Mouse (Mus musculus) heart, embryonic 11.5 days (tissue): ENCODE results near the gene Prf1. TPM values are rescaled to one million over a fixed set of nuclear protein-coding genes. Genes with fewer than 3 reads are reported as not detected.

Source experiments
- ATAC-seq: fragments of 200-750 bp; cut with Nextera tagmentation; replicated peaks from 2 replicates; pipeline ENCODE4 v1.8.0; 2017; ENCODE audit warnings: moderate library complexity; ENCODE audit not compliant: insufficient number of reproducible peaks, low FRiP score, low TSS enrichment
- H3K27ac ChIP-seq: fragments of 300-500 bp; sonication (generic); 2 replicates; pipeline ENCODE4 v1.5.1; 2014; ENCODE audit warnings: mild to moderate bottlenecking, low read depth, low read length
- H3K27me3 ChIP-seq: fragments of 300-500 bp; sonication (generic); 2 replicates; pipeline ENCODE4 v1.6.1; 2014; ENCODE audit warnings: mild to moderate bottlenecking, low read length, mixed read lengths; ENCODE audit not compliant: control insufficient read depth, insufficient read depth
- H3K36me3 ChIP-seq: fragments of 300-500 bp; sonication (generic); 2 replicates; pipeline ENCODE4 v1.6.1; 2014; ENCODE audit warnings: mild to moderate bottlenecking, low read length, moderate library complexity, mixed read lengths; ENCODE audit not compliant: control insufficient read depth, insufficient read depth
- H3K4me1 ChIP-seq: fragments of 300-500 bp; sonication (generic); 2 replicates; pipeline ENCODE4 v1.6.1; 2014; ENCODE audit warnings: low read length; ENCODE audit not compliant: control insufficient read depth, insufficient read depth
- H3K4me2 ChIP-seq: fragments of 300-500 bp; sonication (generic); 2 replicates; pipeline ENCODE4 v1.6.1; 2014; ENCODE audit warnings: mild to moderate bottlenecking, moderate library complexity
- H3K4me3 ChIP-seq: fragments of 300-500 bp; sonication (generic); 2 replicates; pipeline ENCODE4 v1.5.1; 2014; ENCODE audit warnings: low read depth, low read length
- H3K9ac ChIP-seq: fragments of 300-500 bp; sonication (generic); 2 replicates; pipeline ENCODE4 v1.6.1; 2014; ENCODE audit warnings: mild to moderate bottlenecking, low read depth, low read length, moderate library complexity
- H3K9me3 ChIP-seq: fragments of 300-500 bp; sonication (generic); replicated peaks from 2 replicates; pipeline ENCODE4 v1.6.1; 2016; ENCODE audit warnings: low read length; ENCODE audit not compliant: control insufficient read depth
- WGBS: fragments of 180-500 bp; shearing (Covaris S2); extraction: QIAGEN DNeasy Blood & Tissue Kit; methylation state at CpG from one replicate; pipeline ENCODE4 v1.1.7; 2014; ENCODE audit not compliant: insufficient replicate concordance; 5-methylcytosine and 5-hydroxymethylcytosine counted together
- polyA plus RNA-seq: library from polyadenylated mRNA; unstranded; fragments of >200 nt; fragmentation: Nextera tagmentation; extraction: Ambion mirVana; gene quantifications from 2 replicates; pipeline ENCODE4 v1.2.1, GENCODE M21; 2014

Gene Prf1
- polyA plus RNA-seq, 1 experiment from 2014 or later = 0.10 TPM

- H3K4me3 ChIP-seq = no peak overlapping the region
- H3K36me3 ChIP-seq = no peaks in the 10 kb centered on the region
- no peak overlapping the region for H3K4me2 ChIP-seq
- no peaks in the 10 kb centered on the region for H3K9me3 ChIP-seq
- no peaks in the 10 kb centered on the region for H3K27me3 ChIP-seq
- WGBS = 78% methylated on average over 8 of the region's 8 CpGs
- H3K4me1 ChIP-seq = no peaks in the 10 kb centered on the region
- no peak overlapping the region for H3K9ac ChIP-seq
- H3K27ac ChIP-seq = no peak overlapping the region
- no peak for ATAC-seq
These were observed 754 bp upstream of the Prf1 start for GRCm38 (mm10) chr10:61296713-61297445.

- Histone ChIP-seq H3K9ac (no peak overlapping the region), H3K9me3 (no peaks in the 10 kb centered on the region), H3K27me3 (no peaks in the 10 kb centered on the region), H3K4me3 (no peak overlapping the region), H3K4me1 (no peaks in the 10 kb centered on the region), H3K27ac (no peak overlapping the region), H3K4me2 (no peak overlapping the region), H3K36me3 (no peaks in the 10 kb centered on the region)
- no peak for ATAC-seq
- WGBS = 71% methylated on average over 3 of the region's 3 CpGs
These were observed 3.4 kb downstream of the Prf1 start for GRCm38 (mm10) chr10:61300996-61301395.

GRCm38 (mm10) chr10:61304046-61304445, 6.4 kb downstream of the Prf1 start:
- Histone ChIP-seq H3K4me2 (no peak overlapping the region), H3K27ac (no peak overlapping the region), H3K9me3 (no peaks in the 10 kb centered on the region), H3K4me3 (no peak overlapping the region), H3K4me1 (no peaks in the 10 kb centered on the region), H3K9ac (no peak overlapping the region), H3K27me3 (no peaks in the 10 kb centered on the region), H3K36me3 (no peaks in the 10 kb centered on the region)
- 87% methylated on average over 6 of the region's 6 CpGs for WGBS
- no peak for ATAC-seq

- H3K4me2 ChIP-seq = no peak overlapping the region
- no peaks in the 10 kb centered on the region for H3K27me3 ChIP-seq
- H3K4me1 ChIP-seq = no peaks in the 10 kb centered on the region
- no peaks in the 10 kb centered on the region for H3K9me3 ChIP-seq
- 73% methylated on average over 13 of the region's 13 CpGs for WGBS
- no peaks in the 10 kb centered on the region for H3K36me3 ChIP-seq
- H3K27ac ChIP-seq = no peak overlapping the region
- ATAC-seq = no peak
- H3K9ac ChIP-seq = no peak overlapping the region
- no peak overlapping the region for H3K4me3 ChIP-seq
These were observed 8.4 kb downstream of the Prf1 start for GRCm38 (mm10) chr10:61305928-61306590.

- H3K9me3 ChIP-seq = no peaks in the 10 kb centered on the region
- no peak overlapping the region for H3K4me2 ChIP-seq
- no peak overlapping the region for H3K9ac ChIP-seq
- peaks cover 8% of the 10 kb centered on the region for H3K4me1 ChIP-seq
- WGBS = 70% methylated on average over 12 of the region's 12 CpGs
- no peaks in the 10 kb centered on the region for H3K27me3 ChIP-seq
- H3K36me3 ChIP-seq = no peaks in the 10 kb centered on the region
- no peak overlapping the region for H3K4me3 ChIP-seq
- no peak overlapping the region for H3K27ac ChIP-seq
- ATAC-seq = no peak
These were observed 11.2 kb downstream of the Prf1 start for GRCm38 (mm10) chr10:61308706-61309320.

- ATAC-seq = no peak
- H3K9ac ChIP-seq = no peak overlapping the region
- no peak overlapping the region for H3K4me2 ChIP-seq
- 47% methylated on average over 6 of the region's 6 CpGs for WGBS
- H3K4me1 ChIP-seq = peaks cover 15% of the 10 kb centered on the region
- no peaks in the 10 kb centered on the region for H3K9me3 ChIP-seq
- H3K27me3 ChIP-seq = no peaks in the 10 kb centered on the region
- H3K36me3 ChIP-seq = no peaks in the 10 kb centered on the region
- H3K27ac ChIP-seq = peak overlapping the region; percentile 84
- no peak overlapping the region for H3K4me3 ChIP-seq
These were observed 14.5 kb downstream of the Prf1 start for GRCm38 (mm10) chr10:61312159-61312558.

GRCm38 (mm10) chr10:61312754-61313153, 15.1 kb downstream of the Prf1 start:
- Histone ChIP-seq H3K27ac (peak overlapping the region; percentile 84), H3K36me3 (no peaks in the 10 kb centered on the region), H3K4me2 (no peak overlapping the region), H3K4me1 (peaks cover 15% of the 10 kb centered on the region), H3K4me3 (no peak overlapping the region), H3K9ac (no peak overlapping the region), H3K9me3 (no peaks in the 10 kb centered on the region), H3K27me3 (no peaks in the 10 kb centered on the region)
- ATAC-seq = no peak
- 56% methylated on average over 7 of the region's 7 CpGs for WGBS

- Histone ChIP-seq H3K36me3 (no peaks in the 10 kb centered on the region), H3K4me3 (no peak overlapping the region), H3K27me3 (no peaks in the 10 kb centered on the region), H3K4me1 (peaks cover 15% of the 10 kb centered on the region), H3K9ac (no peak overlapping the region), H3K4me2 (no peak overlapping the region), H3K27ac (no peak overlapping the region), H3K9me3 (no peaks in the 10 kb centered on the region)
- ATAC-seq = no peak
- 18% methylated on average over 7 of the region's 7 CpGs for WGBS
These were observed 16.1 kb downstream of the Prf1 start for GRCm38 (mm10) chr10:61313750-61314149.
